Mouse (Mus musculus) liver, postnatal 0 days (tissue): Measurements from ENCODE around the gene Tbc1d10c.

ENCODE experiments used
- CTCF ChIP-seq: sonication (generic); IDR thresholded peaks from 2 replicates; pipeline ENCODE4 v1.5.1; 2016; ENCODE audit warnings: antibody characterized with exemption, low read depth
- EP300 ChIP-seq: IDR thresholded peaks from 2 replicates; pipeline ENCODE4 v1.6.1; 2016; ENCODE audit warnings: antibody characterized with exemption, low read depth, mild to moderate bottlenecking

- TF ChIP-seq EP300 (no peak), CTCF (no peak)
These were observed 11.1 kb upstream of the Tbc1d10c start for GRCm38 (mm10) chr19:4202149-4202548.
